ENCODE assay signal across 19 mouse cellular contexts in genomic region chr12:83875097-83875496, GRCm38 (mm10). TPM values are rescaled to one million over a fixed set of nuclear protein-coding genes. Genes with fewer than 3 reads are reported as not detected.
A peak's percentile ranks its signal among the peaks of the same experiment; 100 is the strongest.
DNase-seq lines count a peak whose midpoint lies in the region; TF ChIP-seq lines count a peak whose summit lies in the region.
"Had no signal": no experiment of that assay in that cellular context is flagged by ENCODE, and none has a peak within 500 bp of the region (broad histone marks: within the 10 kb centered on the region; RNA-seq: fewer than 3 reads in every experiment).

No protein-coding gene starts in this region.

- H3K36me3 ChIP-seq in kidney, adult 2 months (ENCODE audit: control insufficient read depth, insufficient read depth, low read length), result no peaks in the 10 kb centered on the region

- peaks cover 5% of the 10 kb centered on the region for H3K4me1 ChIP-seq in cortical plate, adult 2 months (ENCODE audit: control insufficient read depth, insufficient read depth, low read length)
- H3K4me1 ChIP-seq in kidney, adult 2 months (ENCODE audit: control insufficient read depth, insufficient read depth, low read length), result peaks cover 3% of the 10 kb centered on the region; the same call in 1 of the 2 replicates
- H3K4me1 ChIP-seq: embryonic facial prominence, embryonic 10.5 days; embryonic facial prominence, embryonic 13.5 days; forebrain, embryonic 10.5 days; forebrain, embryonic 13.5 days; heart, embryonic 12.5 days; hindbrain, embryonic 10.5 days; hindbrain, embryonic 13.5 days; intestine, embryonic 15.5 days had no signal

- 86% methylated on average over 2 of the region's 2 CpGs for WGBS in kidney, adult 2 months

- DNase-seq in 3T3-L1 (ENCODE audit: low read depth, low spot score) (peak; percentile 18), A20 (ENCODE audit: low read depth, low spot score) (peak; percentile 80), liver (no peak)
- DNase-seq in kidney, adult 2 months, result no peak
- no peak for DNase-seq in Muller cell, postnatal 12 days (ENCODE audit: inconsistent ontology term)
- DNase-seq: B cell, adult 2 months; embryo, embryonic 11 days; gastrocnemius, postnatal 25 days had no signal

- no peak for TF ChIP-seq POLR2A in cortical plate, adult 2 months (IDR thresholded peaks at IDR 0.05; ENCODE audit: extremely low read depth, insufficient read depth, low read length)
- TF ChIP-seq POLR2A in kidney, adult 2 months (IDR thresholded peaks at IDR 0.05; ENCODE audit: low read depth, low read length), result no peak

- H3K27me3 ChIP-seq in kidney, adult 2 months (replicated peaks; ENCODE audit: control insufficient read depth, insufficient read depth, low read length), result no peaks in the 10 kb centered on the region
- H3K27me3 ChIP-seq: embryonic facial prominence, embryonic 13.5 days; forebrain, embryonic 13.5 days; heart, embryonic 12.5 days; heart, embryonic 15.5 days; hindbrain, embryonic 13.5 days; intestine, embryonic 15.5 days; Patski had no signal

- peak overlapping the region; percentile 36; the same call in 1 of the 2 replicates for H3K27ac ChIP-seq in cortical plate, adult 2 months (ENCODE audit: insufficient read depth, low read length)
- H3K27ac ChIP-seq in kidney, adult 2 months (ENCODE audit: insufficient read depth, low read depth, low read length), result no peak overlapping the region
- H3K27ac ChIP-seq: embryonic facial prominence, embryonic 10.5 days; embryonic facial prominence, embryonic 13.5 days; forebrain, embryonic 10.5 days; forebrain, embryonic 13.5 days; heart, embryonic 15.5 days; hindbrain, embryonic 10.5 days; hindbrain, embryonic 13.5 days; intestine, embryonic 15.5 days had no signal

- TF ChIP-seq CTCF in cortical plate, adult 2 months (IDR thresholded peaks at IDR 0.05; ENCODE audit: extremely low read depth, insufficient read depth, low read length), result no peak
- TF ChIP-seq CTCF in kidney, adult 2 months (conservative IDR thresholded peaks at IDR 0.05; ENCODE audit: insufficient read depth, insufficient read length, low read depth, low read length), result no peak

- H3K4me3 ChIP-seq in cortical plate, adult 2 months (ENCODE audit: insufficient read depth, low read length), result no peak overlapping the region
- H3K4me3 ChIP-seq in kidney, adult 2 months (ENCODE audit: insufficient read depth, low read depth, low read length), result no peak overlapping the region
- H3K4me3 ChIP-seq: embryonic facial prominence, embryonic 10.5 days; embryonic facial prominence, embryonic 13.5 days; forebrain, embryonic 10.5 days; forebrain, embryonic 13.5 days; heart, embryonic 12.5 days; heart, embryonic 15.5 days; hindbrain, embryonic 10.5 days; hindbrain, embryonic 13.5 days; intestine, embryonic 15.5 days had no signal

RNA-seq across cellular contexts. Expression of gene Numb, which starts 46.6 kb away (rescaled TPM):
- 69.6 and 74.6 TPM in 2 replicates for polyA plus RNA-seq in cortical plate, adult 2 months (2012; rRNA removed)
- polyA plus RNA-seq in kidney, adult 2 months (2012; rRNA removed), result 63.7 and 76.5 TPM in 2 replicates

Comparison
In these comparisons a context has a peak if more than half of its experiments do, and no peak if none do; other contexts are left out.
1. DNase-seq: peak in 3T3-L1 (single experiment) and A20 (single experiment); none in liver (single experiment), kidney, adult 2 months (single experiment) and Muller cell, postnatal 12 days (single experiment).